Mouse (Mus musculus): ENCODE data around the gene Rorb. TPM values are rescaled to one million over a fixed set of nuclear protein-coding genes. Genes with fewer than 3 reads are reported as not detected.

The Rorb gene
- polyA plus RNA-seq, 1 experiment from 2014 or later = 0.05 TPM

DNA sequence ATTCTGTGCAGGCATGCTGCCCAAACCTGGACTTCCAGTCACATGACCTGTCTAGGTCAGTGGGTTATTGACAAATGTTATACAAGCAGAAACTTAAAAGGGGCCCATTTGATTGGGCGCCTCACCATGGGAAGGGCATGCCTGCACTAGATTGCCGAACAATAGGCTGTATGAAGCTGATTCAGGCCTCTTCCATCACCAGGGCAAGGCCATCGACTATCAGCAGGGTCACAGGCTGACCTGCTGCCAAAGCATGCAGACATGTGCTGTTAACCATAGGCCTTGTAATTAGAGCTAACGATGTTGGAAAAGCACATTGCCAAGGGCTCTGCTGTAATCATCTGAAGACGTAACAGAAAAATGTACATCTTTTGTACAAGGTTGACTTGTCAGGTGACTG lies 131.0 kb downstream of the Rorb start:
- 77% methylated on average over 5 of the region's 5 CpGs for WGBS
- Histone ChIP-seq H3K4me2 (no peak overlapping the region), H3K4me3 (ENCODE audit: low read depth, low read length) (no peak overlapping the region), H3K27me3 (replicated peaks; ENCODE audit: control insufficient read depth, insufficient read depth, low read length) (no peaks in the 10 kb centered on the region), H3K9ac (ENCODE audit: low read depth, low read length) (no peak overlapping the region), H3K9me3 (ENCODE audit: control insufficient read depth, low read length) (no peaks in the 10 kb centered on the region), H3K4me1 (replicated peaks; ENCODE audit: control insufficient read depth, insufficient read depth, low read length) (no peaks in the 10 kb centered on the region), H3K27ac (ENCODE audit: low read depth, low read length) (no peak overlapping the region), H3K36me3 (ENCODE audit: control insufficient read depth, insufficient read depth, low read length) (no peaks in the 10 kb centered on the region)
- ATAC-seq (replicated peaks; ENCODE audit: low FRiP score) (no peak), DNase-seq (ENCODE audit: low spot score) (no peak)

DNA sequence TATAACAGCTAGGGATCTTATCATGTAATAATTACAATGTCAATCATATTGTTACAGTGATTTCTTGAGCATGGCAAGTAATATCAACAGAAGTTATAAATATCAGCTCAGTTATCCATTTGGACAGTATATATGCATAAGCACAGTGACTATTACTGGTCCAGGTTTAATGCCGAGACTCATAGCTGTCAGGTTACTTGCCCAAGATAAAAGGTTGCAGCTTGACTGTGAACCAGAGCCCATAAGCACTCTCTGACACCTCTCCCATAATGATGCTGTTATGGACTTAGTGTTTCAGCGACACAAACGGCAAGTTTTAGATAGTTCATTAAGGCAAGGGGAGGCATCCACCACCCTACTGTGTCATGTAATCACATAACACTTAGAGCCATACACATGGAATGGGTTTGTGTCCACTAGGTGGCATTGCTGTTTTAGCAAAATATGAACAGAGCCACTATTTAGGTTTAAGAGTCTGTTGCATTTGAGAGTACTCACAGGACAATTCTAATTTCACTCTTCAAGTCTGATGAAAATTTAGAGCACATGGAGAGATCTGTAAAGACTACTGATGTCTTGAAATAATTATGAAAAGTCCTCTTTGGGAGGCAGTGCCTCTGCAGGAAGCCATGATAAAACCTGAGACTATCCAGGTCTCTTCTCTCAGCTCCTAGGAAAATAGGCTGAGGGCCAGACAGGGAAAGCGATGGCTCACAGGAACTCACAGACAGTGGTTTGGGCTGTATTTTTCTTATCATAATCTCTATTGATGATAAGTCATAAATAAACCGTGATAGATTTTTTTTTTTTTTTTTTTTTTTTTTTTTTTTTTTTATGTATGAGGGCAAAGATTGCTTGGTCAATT lies 136.0 kb downstream of the Rorb start:
- H3K4me1 ChIP-seq (replicated peaks; ENCODE audit: control insufficient read depth, insufficient read depth, low read length) = no peaks in the 10 kb centered on the region
- DNase-seq (ENCODE audit: low spot score) = no peak
- no peaks in the 10 kb centered on the region for H3K27me3 ChIP-seq (replicated peaks; ENCODE audit: control insufficient read depth, insufficient read depth, low read length)
- H3K4me2 ChIP-seq = no peak overlapping the region
- no peaks in the 10 kb centered on the region for H3K9me3 ChIP-seq (ENCODE audit: control insufficient read depth, low read length)
- 50% methylated on average over 5 of the region's 5 CpGs for WGBS
- no peak for ATAC-seq (replicated peaks; ENCODE audit: low FRiP score)
- no peaks in the 10 kb centered on the region for H3K36me3 ChIP-seq (ENCODE audit: control insufficient read depth, insufficient read depth, low read length)
- no peak overlapping the region for H3K27ac ChIP-seq (ENCODE audit: low read depth, low read length)
- no peak overlapping the region for H3K9ac ChIP-seq (ENCODE audit: low read depth, low read length)
- H3K4me3 ChIP-seq (ENCODE audit: low read depth, low read length) = no peak overlapping the region

DNA sequence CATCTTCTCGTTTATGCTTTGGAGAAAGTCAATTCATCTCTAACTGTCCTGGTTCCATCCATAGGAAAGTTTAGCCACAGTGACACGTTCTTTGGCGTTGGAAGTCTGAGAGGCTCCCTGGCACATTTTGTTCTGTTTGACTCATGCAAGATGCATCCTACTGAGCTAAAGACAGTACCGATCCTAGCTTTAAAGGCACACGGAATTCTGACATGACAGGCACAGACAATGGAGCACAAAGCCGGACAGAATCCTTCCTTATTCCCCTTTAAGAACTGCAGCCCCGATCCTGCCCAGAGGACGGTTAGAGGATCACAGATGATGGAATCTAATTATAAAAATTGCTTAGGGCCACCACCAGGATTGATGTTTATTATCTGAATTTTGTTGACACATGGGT lies 141.6 kb downstream of the Rorb start:
- DNase-seq (ENCODE audit: low spot score) (no peak), ATAC-seq (replicated peaks; ENCODE audit: low FRiP score) (no peak)
- H3K4me2 ChIP-seq = no peak overlapping the region
- H3K4me1 ChIP-seq (replicated peaks; ENCODE audit: control insufficient read depth, insufficient read depth, low read length) = no peaks in the 10 kb centered on the region
- 84% methylated on average over 8 of the region's 8 CpGs for WGBS
- H3K4me3 ChIP-seq (ENCODE audit: low read depth, low read length) = no peak overlapping the region
- H3K27ac ChIP-seq (ENCODE audit: low read depth, low read length) = no peak overlapping the region
- no peaks in the 10 kb centered on the region for H3K27me3 ChIP-seq (replicated peaks; ENCODE audit: control insufficient read depth, insufficient read depth, low read length)
- H3K9me3 ChIP-seq (ENCODE audit: control insufficient read depth, low read length) = no peaks in the 10 kb centered on the region
- H3K36me3 ChIP-seq (ENCODE audit: control insufficient read depth, insufficient read depth, low read length) = no peaks in the 10 kb centered on the region
- no peak overlapping the region for H3K9ac ChIP-seq (ENCODE audit: low read depth, low read length)

DNA sequence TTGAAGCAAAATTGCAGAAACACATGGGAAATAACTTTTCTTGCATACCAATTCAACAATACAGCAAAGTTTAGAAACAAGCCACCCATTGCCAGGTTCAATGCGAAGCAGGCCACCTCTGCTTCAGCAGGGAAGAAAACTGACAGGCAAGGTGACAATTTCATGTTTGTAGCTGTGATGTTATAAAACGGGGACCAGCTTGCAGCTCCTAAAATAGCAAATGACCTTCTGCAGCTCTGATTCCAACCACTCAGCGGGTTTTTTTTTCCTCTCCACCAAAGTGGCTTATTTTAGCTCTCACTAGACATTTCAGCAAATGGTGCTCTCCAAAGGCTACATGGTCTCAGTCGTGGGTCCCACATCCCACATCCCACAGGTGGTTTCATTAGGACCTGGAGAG lies 143.7 kb downstream of the Rorb start:
- Histone ChIP-seq H3K4me3 (ENCODE audit: low read depth, low read length) (no peak overlapping the region), H3K4me2 (no peak overlapping the region), H3K36me3 (ENCODE audit: control insufficient read depth, insufficient read depth, low read length) (no peaks in the 10 kb centered on the region), H3K9me3 (ENCODE audit: control insufficient read depth, low read length) (no peaks in the 10 kb centered on the region), H3K27me3 (replicated peaks; ENCODE audit: control insufficient read depth, insufficient read depth, low read length) (no peaks in the 10 kb centered on the region), H3K27ac (ENCODE audit: low read depth, low read length) (no peak overlapping the region), H3K4me1 (replicated peaks; ENCODE audit: control insufficient read depth, insufficient read depth, low read length) (no peaks in the 10 kb centered on the region), H3K9ac (ENCODE audit: low read depth, low read length) (no peak overlapping the region)
- no peak for DNase-seq (ENCODE audit: low spot score)
- 58% methylated on average over 4 of the region's 4 CpGs for WGBS
- ATAC-seq (replicated peaks; ENCODE audit: low FRiP score) = no peak

DNA sequence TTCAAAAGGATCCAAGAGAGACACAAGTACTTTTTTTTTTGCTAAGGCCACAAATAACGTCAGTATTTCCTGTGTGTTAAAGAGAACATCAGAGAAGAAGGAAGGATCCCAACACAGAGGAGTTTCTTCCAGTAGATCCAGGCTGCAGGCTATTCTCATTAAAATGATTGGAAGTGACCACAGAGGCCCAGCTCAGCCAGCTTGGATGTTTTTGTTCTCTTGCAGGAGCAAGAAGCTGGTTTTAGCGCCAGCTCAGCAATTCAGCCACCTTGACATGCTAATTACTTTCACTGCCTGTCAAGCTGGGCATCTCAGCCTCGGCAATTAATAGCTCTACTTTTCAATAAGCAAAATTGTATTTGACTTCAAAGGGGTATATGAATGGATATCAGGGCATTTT lies 151.1 kb downstream of the Rorb start:
- DNase-seq (ENCODE audit: low spot score) (no peak), ATAC-seq (replicated peaks; ENCODE audit: low FRiP score) (no peak)
- Histone ChIP-seq H3K27ac (ENCODE audit: low read depth, low read length) (no peak overlapping the region), H3K27me3 (replicated peaks; ENCODE audit: control insufficient read depth, insufficient read depth, low read length) (no peaks in the 10 kb centered on the region), H3K4me3 (ENCODE audit: low read depth, low read length) (no peak overlapping the region), H3K4me2 (no peak overlapping the region), H3K36me3 (ENCODE audit: control insufficient read depth, insufficient read depth, low read length) (no peaks in the 10 kb centered on the region), H3K9ac (ENCODE audit: low read depth, low read length) (no peak overlapping the region), H3K9me3 (ENCODE audit: control insufficient read depth, low read length) (no peaks in the 10 kb centered on the region), H3K4me1 (replicated peaks; ENCODE audit: control insufficient read depth, insufficient read depth, low read length) (no peaks in the 10 kb centered on the region)
- 42% methylated on average over 3 of the region's 3 CpGs for WGBS

DNA sequence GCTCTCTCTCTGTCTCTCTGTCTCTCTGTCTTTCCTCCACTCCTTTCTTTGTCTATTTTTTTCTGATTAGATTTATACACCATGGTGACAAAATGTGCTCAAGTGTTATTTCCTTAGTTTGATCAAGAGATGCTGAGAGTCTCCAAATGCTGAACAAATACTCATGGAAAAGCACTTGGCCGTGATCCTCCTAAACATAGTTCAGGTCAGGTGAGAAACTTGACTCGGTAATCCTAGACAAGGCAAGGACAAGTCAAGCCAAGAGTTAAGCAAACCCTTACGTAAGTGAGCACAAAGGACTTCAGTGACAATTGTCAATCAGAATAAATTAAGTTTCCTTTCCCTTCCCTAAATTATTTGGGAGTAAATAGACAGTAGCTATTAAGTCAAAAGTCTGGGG lies 158.2 kb downstream of the Rorb start:
- DNase-seq (ENCODE audit: low spot score) (no peak), ATAC-seq (replicated peaks; ENCODE audit: low FRiP score) (no peak)
- Histone ChIP-seq H3K36me3 (ENCODE audit: control insufficient read depth, insufficient read depth, low read length) (no peaks in the 10 kb centered on the region), H3K4me3 (ENCODE audit: low read depth, low read length) (no peak overlapping the region), H3K4me1 (replicated peaks; ENCODE audit: control insufficient read depth, insufficient read depth, low read length) (no peaks in the 10 kb centered on the region), H3K9me3 (ENCODE audit: control insufficient read depth, low read length) (no peaks in the 10 kb centered on the region), H3K9ac (ENCODE audit: low read depth, low read length) (no peak overlapping the region), H3K4me2 (no peak overlapping the region), H3K27me3 (replicated peaks; ENCODE audit: control insufficient read depth, insufficient read depth, low read length) (no peaks in the 10 kb centered on the region), H3K27ac (ENCODE audit: low read depth, low read length) (no peak overlapping the region)
- WGBS = 81% methylated on average over 3 of the region's 3 CpGs

DNA sequence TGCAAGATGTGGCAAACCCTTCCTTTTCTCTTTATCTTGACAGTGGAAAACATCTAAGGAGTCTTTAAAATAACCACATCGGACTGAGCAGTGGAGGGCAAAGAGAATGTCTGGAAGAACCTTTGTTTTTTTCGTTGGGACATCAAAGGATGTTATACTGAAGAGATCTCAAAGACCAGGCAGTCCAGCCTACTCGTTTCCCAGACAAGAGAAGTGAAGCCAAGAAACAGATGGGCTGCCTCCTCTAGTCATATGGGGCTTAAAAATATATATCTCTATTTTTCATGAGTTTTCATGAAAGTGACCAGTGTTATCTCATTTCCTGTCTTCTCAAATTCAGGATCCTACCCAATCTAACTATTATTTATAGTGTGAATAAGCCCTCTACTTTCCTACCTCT lies 163.8 kb downstream of the Rorb start:
- WGBS = 56% methylated on average over 3 of the region's 3 CpGs
- no peaks in the 10 kb centered on the region for H3K36me3 ChIP-seq (ENCODE audit: control insufficient read depth, insufficient read depth, low read length)
- H3K4me2 ChIP-seq = no peak overlapping the region
- no peak overlapping the region for H3K9ac ChIP-seq (ENCODE audit: low read depth, low read length)
- no peak overlapping the region for H3K27ac ChIP-seq (ENCODE audit: low read depth, low read length)
- ATAC-seq (replicated peaks; ENCODE audit: low FRiP score) (no peak), DNase-seq (ENCODE audit: low spot score) (no peak)
- H3K4me1 ChIP-seq (replicated peaks; ENCODE audit: control insufficient read depth, insufficient read depth, low read length) = no peaks in the 10 kb centered on the region
- H3K9me3 ChIP-seq (ENCODE audit: control insufficient read depth, low read length) = no peaks in the 10 kb centered on the region
- no peak overlapping the region for H3K4me3 ChIP-seq (ENCODE audit: low read depth, low read length)
- no peaks in the 10 kb centered on the region for H3K27me3 ChIP-seq (replicated peaks; ENCODE audit: control insufficient read depth, insufficient read depth, low read length)

DNA sequence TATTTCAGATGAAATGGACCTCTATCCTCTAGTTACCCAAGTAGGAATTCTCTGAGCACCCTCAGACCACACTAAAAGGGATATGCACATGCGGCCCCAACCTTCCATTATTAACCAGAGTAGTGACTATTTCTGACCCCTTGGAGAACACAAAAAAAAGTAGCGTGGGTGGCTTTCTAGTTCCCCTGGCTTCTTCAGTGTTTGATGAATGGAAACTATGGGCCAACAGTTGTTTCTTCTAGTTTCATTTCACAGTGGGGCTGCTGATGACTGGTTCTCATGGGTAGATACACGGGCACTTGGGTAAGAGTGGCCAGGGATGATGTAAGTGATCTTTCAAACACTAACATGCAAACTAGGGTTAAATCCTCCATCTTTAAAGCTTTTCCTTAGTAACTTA lies 165.7 kb downstream of the Rorb start:
- ATAC-seq (replicated peaks; ENCODE audit: low FRiP score) (no peak), DNase-seq (ENCODE audit: low spot score) (no peak)
- H3K27ac ChIP-seq (ENCODE audit: low read depth, low read length) = no peak overlapping the region

DNA sequence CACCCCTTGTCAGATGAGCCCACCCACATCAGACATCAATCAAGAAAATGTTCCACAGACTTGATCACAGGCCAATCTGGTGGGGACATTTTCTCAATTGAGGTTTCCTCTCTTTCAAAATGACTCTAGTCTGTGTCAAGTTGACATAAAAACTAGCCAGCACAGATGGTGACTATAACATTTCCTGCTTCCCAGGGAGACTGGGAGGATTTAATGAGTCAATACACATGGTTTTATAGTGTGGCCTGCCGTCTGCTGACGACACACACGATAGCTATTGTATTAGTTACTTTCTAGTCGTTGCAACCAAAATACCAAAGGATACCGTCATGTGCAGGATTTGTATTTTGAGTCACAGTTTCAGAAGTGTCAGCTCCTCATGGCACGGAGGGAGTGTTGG lies 169.6 kb downstream of the Rorb start:
- no peak overlapping the region for H3K4me2 ChIP-seq
- no peak for DNase-seq (ENCODE audit: low spot score)

More for the DNA sequence above, 165.7 kb downstream of the Rorb start:
- Histone ChIP-seq H3K9ac (ENCODE audit: low read depth, low read length) (no peak overlapping the region), H3K9me3 (ENCODE audit: control insufficient read depth, low read length) (no peaks in the 10 kb centered on the region), H3K27me3 (replicated peaks; ENCODE audit: control insufficient read depth, insufficient read depth, low read length) (no peaks in the 10 kb centered on the region), H3K4me2 (no peak overlapping the region), H3K4me1 (replicated peaks; ENCODE audit: control insufficient read depth, insufficient read depth, low read length) (no peaks in the 10 kb centered on the region), H3K4me3 (ENCODE audit: low read depth, low read length) (no peak overlapping the region), H3K36me3 (ENCODE audit: control insufficient read depth, insufficient read depth, low read length) (no peaks in the 10 kb centered on the region)
- 83% methylated on average over 3 of the region's 3 CpGs for WGBS

More for the DNA sequence above, 169.6 kb downstream of the Rorb start:
- 80% methylated on average over 6 of the region's 6 CpGs for WGBS
- no peak overlapping the region for H3K4me3 ChIP-seq (ENCODE audit: low read depth, low read length)
- no peak overlapping the region for H3K27ac ChIP-seq (ENCODE audit: low read depth, low read length)
- H3K9me3 ChIP-seq (ENCODE audit: control insufficient read depth, low read length) = no peaks in the 10 kb centered on the region
- no peak for ATAC-seq (replicated peaks; ENCODE audit: low FRiP score)
- H3K27me3 ChIP-seq (replicated peaks; ENCODE audit: control insufficient read depth, insufficient read depth, low read length) = no peaks in the 10 kb centered on the region
- H3K4me1 ChIP-seq (replicated peaks; ENCODE audit: control insufficient read depth, insufficient read depth, low read length) = no peaks in the 10 kb centered on the region
- H3K9ac ChIP-seq (ENCODE audit: low read depth, low read length) = no peak overlapping the region
- H3K36me3 ChIP-seq (ENCODE audit: control insufficient read depth, insufficient read depth, low read length) = no peaks in the 10 kb centered on the region
